Mouse (Mus musculus) E14TG2a.4 (cell line): ENCODE results near the gene Slc8b1.

Source experiments
- H3K27me3 ChIP-seq: 2 replicates; pipeline ENCODE4 v1.6.1; 2014; ENCODE audit warnings: low read length, control low read depth; ENCODE audit not compliant: insufficient read depth
- H3K36me3 ChIP-seq: 2 replicates; pipeline ENCODE4 v1.6.1; 2014; ENCODE audit warnings: low read length, control low read depth; ENCODE audit not compliant: insufficient read depth
- H3K4me1 ChIP-seq: replicated peaks from 2 replicates; pipeline ENCODE4 v1.6.1; 2014; ENCODE audit warnings: low read depth, low read length, control low read depth
- H3K4me3 ChIP-seq: replicated peaks from 2 replicates; pipeline ENCODE4 v1.5.1; 2014; ENCODE audit warnings: mild to moderate bottlenecking, low read length
- H3K9me3 ChIP-seq: 2 replicates; pipeline ENCODE4 v1.6.1; 2014; ENCODE audit warnings: low read length, control low read depth
- CTCF ChIP-seq: conservative IDR thresholded peaks from 2 replicates; pipeline ENCODE4 v1.5.1; 2014; ENCODE audit warnings: low read length
- NANOG ChIP-seq: IDR thresholded peaks from 2 replicates; pipeline ENCODE4 v1.6.1; 2014; ENCODE audit warnings: borderline replicate concordance, low read length, mixed read lengths
- POU5F1 ChIP-seq: IDR thresholded peaks from 2 replicates; pipeline ENCODE4 v1.6.1; 2014; ENCODE audit warnings: low read length, borderline replicate concordance

The Slc8b1 gene

GRCm38 (mm10) chr5:120514031-120514677 is 3.2 kb downstream of the Slc8b1 start:
- Histone ChIP-seq H3K9me3 (no peaks in the 10 kb centered on the region), H3K4me1 (peaks cover 80% of the 10 kb centered on the region), H3K4me3 (peak overlapping the region; percentile 85), H3K36me3 (peaks cover 8% of the 10 kb centered on the region), H3K27me3 (peaks cover 4% of the 10 kb centered on the region; the same call in 1 of the 2 replicates)
- TF ChIP-seq NANOG = no peak
- no peak for TF ChIP-seq POU5F1
- no peak for TF ChIP-seq CTCF

- Histone ChIP-seq H3K36me3 (peaks cover 12% of the 10 kb centered on the region), H3K9me3 (no peaks in the 10 kb centered on the region), H3K27me3 (peaks cover 4% of the 10 kb centered on the region; the same call in 1 of the 2 replicates), H3K4me1 (peaks cover 84% of the 10 kb centered on the region), H3K4me3 (peak overlapping the region; percentile 85; the same call in 1 of the 2 replicates)
- TF ChIP-seq CTCF (no peak), NANOG (no peak), POU5F1 (no peak)
Observed at GRCm38 (mm10) chr5:120514754-120515153, 3.8 kb downstream of the Slc8b1 start.

- peak overlapping the region; percentile 85; the same call in 1 of the 2 replicates for H3K4me3 ChIP-seq
- no peak for TF ChIP-seq CTCF
- no peak for TF ChIP-seq NANOG
- no peak for TF ChIP-seq POU5F1
- H3K27me3 ChIP-seq = peaks cover 4% of the 10 kb centered on the region; the same call in 1 of the 2 replicates
- H3K9me3 ChIP-seq = no peaks in the 10 kb centered on the region
- peaks cover 85% of the 10 kb centered on the region for H3K4me1 ChIP-seq
- peaks cover 19% of the 10 kb centered on the region for H3K36me3 ChIP-seq
Observed at GRCm38 (mm10) chr5:120515451-120515850, 4.5 kb downstream of the Slc8b1 start.

- TF ChIP-seq POU5F1 (no peak), NANOG (no peak), CTCF (no peak)
- H3K36me3 ChIP-seq = peaks cover 28% of the 10 kb centered on the region
- H3K27me3 ChIP-seq = peaks cover 4% of the 10 kb centered on the region; the same call in 1 of the 2 replicates
- H3K4me3 ChIP-seq = 0 out of 2 replicates have a peak overlapping the region, but pooled peaks have one; percentile 13
- peaks cover 80% of the 10 kb centered on the region for H3K4me1 ChIP-seq
- H3K9me3 ChIP-seq = no peaks in the 10 kb centered on the region
Observed at GRCm38 (mm10) chr5:120516221-120516984, 5.4 kb downstream of the Slc8b1 start.

- peaks cover 69% of the 10 kb centered on the region for H3K4me1 ChIP-seq
- H3K27me3 ChIP-seq = no peaks in the 10 kb centered on the region
- TF ChIP-seq POU5F1 (no peak), CTCF (no peak), NANOG (no peak)
- no peak overlapping the region for H3K4me3 ChIP-seq
- peaks cover 40% of the 10 kb centered on the region for H3K36me3 ChIP-seq
- H3K9me3 ChIP-seq = no peaks in the 10 kb centered on the region
Observed at GRCm38 (mm10) chr5:120517552-120517951, 6.6 kb downstream of the Slc8b1 start.

GRCm38 (mm10) chr5:120522649-120523048 is 11.7 kb downstream of the Slc8b1 start:
- H3K36me3 ChIP-seq = peaks cover 65% of the 10 kb centered on the region
- H3K27me3 ChIP-seq = no peaks in the 10 kb centered on the region
- H3K4me1 ChIP-seq = peaks cover 61% of the 10 kb centered on the region
- TF ChIP-seq CTCF = peak; percentile 80
- TF ChIP-seq POU5F1 = no peak
- TF ChIP-seq NANOG = no peak
- H3K4me3 ChIP-seq = no peak overlapping the region
- no peaks in the 10 kb centered on the region for H3K9me3 ChIP-seq

GRCm38 (mm10) chr5:120524736-120525135 is 13.8 kb downstream of the Slc8b1 start:
- Histone ChIP-seq H3K4me3 (0 out of 2 replicates have a peak overlapping the region, but pooled peaks have one; percentile 21), H3K27me3 (no peaks in the 10 kb centered on the region), H3K36me3 (peaks cover 76% of the 10 kb centered on the region), H3K4me1 (peaks cover 59% of the 10 kb centered on the region), H3K9me3 (no peaks in the 10 kb centered on the region)
- no peak for TF ChIP-seq POU5F1
- no peak for TF ChIP-seq CTCF
- no peak for TF ChIP-seq NANOG

GRCm38 (mm10) chr5:120525737-120526136 is 14.8 kb downstream of the Slc8b1 start:
- H3K36me3 ChIP-seq = peaks cover 75% of the 10 kb centered on the region
- peaks cover 59% of the 10 kb centered on the region for H3K4me1 ChIP-seq
- no peaks in the 10 kb centered on the region for H3K27me3 ChIP-seq
- H3K9me3 ChIP-seq = no peaks in the 10 kb centered on the region
- no peak for TF ChIP-seq POU5F1
- TF ChIP-seq CTCF = peak; percentile 30
- peak overlapping the region; percentile 21 for H3K4me3 ChIP-seq
